Mouse (Mus musculus) R1 (cell line): ENCODE data around the gene Atp8b4.
"Not testable (repeated sequence)": the region's sequence is repeated elsewhere in the genome, so short reads cannot be mapped to it uniquely, and the experiment has no call there.

Source experiments
- DNase-seq: peaks from one replicate; pipeline ENCODE4 v3.0.0-alpha.2; 2018; ENCODE audit warnings: low read depth, low spot score

Atp8b4 gene

GRCm38 (mm10) chr2:126495832-126496695 lies 4.4 kb downstream of the Atp8b4 start:
- no peak for DNase-seq

GRCm38 (mm10) chr2:126495230-126495629 lies 5.2 kb downstream of the Atp8b4 start:
- no peak for DNase-seq

GRCm38 (mm10) chr2:126493306-126493705 lies 7.2 kb downstream of the Atp8b4 start:
- DNase-seq, result no peak

- DNase-seq, result no peak
These were observed 7.8 kb downstream of the Atp8b4 start for GRCm38 (mm10) chr2:126492713-126493112.

GRCm38 (mm10) chr2:126491446-126491845 lies 9.0 kb downstream of the Atp8b4 start:
- DNase-seq, result no peak

GRCm38 (mm10) chr2:126490573-126490972 lies 9.9 kb downstream of the Atp8b4 start:
- no peak for DNase-seq

GRCm38 (mm10) chr2:126485262-126486017 lies 15.0 kb downstream of the Atp8b4 start:
- no peak for DNase-seq

- DNase-seq, result no peak
These were observed 17.1 kb downstream of the Atp8b4 start for GRCm38 (mm10) chr2:126483337-126483736.

- no peak for DNase-seq
These were observed 22.9 kb downstream of the Atp8b4 start for GRCm38 (mm10) chr2:126477556-126477955.

GRCm38 (mm10) chr2:126475681-126476410 lies 24.6 kb downstream of the Atp8b4 start:
- DNase-seq, result no peak

- DNase-seq, result no peak
These were observed 26.5 kb downstream of the Atp8b4 start for GRCm38 (mm10) chr2:126474019-126474418.

GRCm38 (mm10) chr2:126472836-126473235 lies 27.6 kb downstream of the Atp8b4 start:
- no peak for DNase-seq

GRCm38 (mm10) chr2:126467790-126468189 lies 32.7 kb downstream of the Atp8b4 start:
- DNase-seq, result no peak

- DNase-seq, result no peak
These were observed 33.9 kb downstream of the Atp8b4 start for GRCm38 (mm10) chr2:126466391-126467134.

- DNase-seq, result no peak
These were observed 41.8 kb downstream of the Atp8b4 start for GRCm38 (mm10) chr2:126458661-126459060.

GRCm38 (mm10) chr2:126457759-126458158 lies 42.7 kb downstream of the Atp8b4 start:
- DNase-seq, result not testable (repeated sequence)

- DNase-seq, result no peak
These were observed 49.6 kb downstream of the Atp8b4 start for GRCm38 (mm10) chr2:126450937-126451302.

GRCm38 (mm10) chr2:126450210-126450936 lies 50.1 kb downstream of the Atp8b4 start:
- DNase-seq, result no peak

GRCm38 (mm10) chr2:126445039-126445438 lies 55.4 kb downstream of the Atp8b4 start:
- no peak for DNase-seq

GRCm38 (mm10) chr2:126441586-126441985 lies 58.9 kb downstream of the Atp8b4 start:
- no peak for DNase-seq

GRCm38 (mm10) chr2:126434712-126435111 lies 65.8 kb downstream of the Atp8b4 start:
- no peak for DNase-seq
